Mouse (Mus musculus) testis, adult 2 months (tissue): Measurements from ENCODE around the gene Bicdl1. TPM values are rescaled to one million over a fixed set of nuclear protein-coding genes. Genes with fewer than 3 reads are reported as not detected.

Experiments
- H3K27ac ChIP-seq: fragments of 200-500 bp; 2 replicates; pipeline ENCODE4 v1.5.1; 2012; ENCODE audit warnings: low read depth, low read length; ENCODE audit not compliant: control insufficient read depth, insufficient read depth
- H3K27me3 ChIP-seq: fragments of 200-500 bp; 2 replicates; pipeline ENCODE4 v1.6.1; 2012; ENCODE audit warnings: mild to moderate bottlenecking, low read length, moderate library complexity; ENCODE audit not compliant: control insufficient read depth, insufficient read depth
- H3K36me3 ChIP-seq: fragments of 200-500 bp; 2 replicates; pipeline ENCODE4 v1.6.1; 2012; ENCODE audit warnings: mild to moderate bottlenecking, low read length; ENCODE audit not compliant: control insufficient read depth, insufficient read depth
- H3K4me1 ChIP-seq: fragments of 200-500 bp; 2 replicates; pipeline ENCODE4 v1.6.1; 2012; ENCODE audit warnings: low read length; ENCODE audit not compliant: control insufficient read depth, insufficient read depth
- H3K4me3 ChIP-seq: fragments of 200-500 bp; 2 replicates; pipeline ENCODE4 v1.5.1; 2012; ENCODE audit warnings: low read depth, mild to moderate bottlenecking, low read length, moderate library complexity, mixed read lengths; ENCODE audit not compliant: control insufficient read depth
- CTCF ChIP-seq: fragments of 200-500 bp; IDR thresholded peaks from 2 replicates; pipeline ENCODE4 v1.5.1; 2012; ENCODE audit warnings: low read depth, mild to moderate bottlenecking, inconsistent platforms, low read length, moderate library complexity; ENCODE audit not compliant: control insufficient read depth, insufficient read depth, insufficient replicate concordance
- POLR2A ChIP-seq: fragments of 200-500 bp; IDR thresholded peaks from 2 replicates; pipeline ENCODE4 v1.6.1; 2012; ENCODE audit warnings: low read depth, mild to moderate bottlenecking, inconsistent platforms, low read length, moderate library complexity; ENCODE audit not compliant: control insufficient read depth
- polyA plus RNA-seq: library from polyadenylated mRNA; depleted of rRNA; stranded (reverse); fragments of >200 nt; gene quantifications from 2 replicates; pipeline ENCODE4 v1.2.3, GENCODE M21; 2012

Gene Bicdl1
- polyA plus RNA-seq, 1 experiment, result 14.0 TPM

GRCm38 (mm10) chr5:115695191-115695770 is 36.1 kb downstream of the Bicdl1 start:
- H3K36me3 ChIP-seq, result no peaks in the 10 kb centered on the region
- no peak overlapping the region for H3K4me3 ChIP-seq
- H3K27ac ChIP-seq, result no peak overlapping the region
- no peaks in the 10 kb centered on the region for H3K27me3 ChIP-seq
- TF ChIP-seq POLR2A (no peak), CTCF (no peak)
- no peaks in the 10 kb centered on the region for H3K4me1 ChIP-seq

- no peaks in the 10 kb centered on the region for H3K36me3 ChIP-seq
- H3K4me1 ChIP-seq, result no peaks in the 10 kb centered on the region
- H3K4me3 ChIP-seq, result no peak overlapping the region
- no peak overlapping the region for H3K27ac ChIP-seq
- no peaks in the 10 kb centered on the region for H3K27me3 ChIP-seq
- no peak for TF ChIP-seq POLR2A
- TF ChIP-seq CTCF, result no peak
Measured at GRCm38 (mm10) chr5:115693271-115693670, 38.1 kb downstream of the Bicdl1 start.

GRCm38 (mm10) chr5:115686716-115687115 is 44.7 kb downstream of the Bicdl1 start:
- H3K27ac ChIP-seq, result no peak overlapping the region
- no peak overlapping the region for H3K4me3 ChIP-seq
- TF ChIP-seq CTCF (no peak), POLR2A (no peak)

GRCm38 (mm10) chr5:115685126-115685525 is 46.3 kb downstream of the Bicdl1 start:
- TF ChIP-seq POLR2A (no peak), CTCF (no peak)
- no peak overlapping the region for H3K4me3 ChIP-seq
- H3K4me1 ChIP-seq, result no peaks in the 10 kb centered on the region
- H3K27ac ChIP-seq, result no peak overlapping the region
- H3K27me3 ChIP-seq, result no peaks in the 10 kb centered on the region
- no peaks in the 10 kb centered on the region for H3K36me3 ChIP-seq

More at GRCm38 (mm10) chr5:115686716-115687115, 44.7 kb downstream of the Bicdl1 start:
- Histone ChIP-seq H3K36me3 (no peaks in the 10 kb centered on the region), H3K27me3 (no peaks in the 10 kb centered on the region), H3K4me1 (no peaks in the 10 kb centered on the region)

GRCm38 (mm10) chr5:115671846-115672245 is 59.6 kb downstream of the Bicdl1 start:
- no peak overlapping the region for H3K27ac ChIP-seq
- H3K4me1 ChIP-seq, result no peaks in the 10 kb centered on the region
- TF ChIP-seq CTCF (no peak), POLR2A (no peak)
- no peak overlapping the region for H3K4me3 ChIP-seq
- no peaks in the 10 kb centered on the region for H3K36me3 ChIP-seq
- no peaks in the 10 kb centered on the region for H3K27me3 ChIP-seq

- Histone ChIP-seq H3K4me3 (no peak overlapping the region), H3K36me3 (no peaks in the 10 kb centered on the region), H3K27ac (no peak overlapping the region), H3K4me1 (no peaks in the 10 kb centered on the region), H3K27me3 (no peaks in the 10 kb centered on the region)
- TF ChIP-seq CTCF (no peak), POLR2A (no peak)
Measured at GRCm38 (mm10) chr5:115670406-115670805, 61.0 kb downstream of the Bicdl1 start.

- Histone ChIP-seq H3K4me3 (no peak overlapping the region), H3K27me3 (no peaks in the 10 kb centered on the region), H3K4me1 (no peaks in the 10 kb centered on the region), H3K36me3 (no peaks in the 10 kb centered on the region), H3K27ac (no peak overlapping the region)
- TF ChIP-seq POLR2A (no peak), CTCF (no peak)
Measured at GRCm38 (mm10) chr5:115669974-115670373, 61.4 kb downstream of the Bicdl1 start.
